Mouse (Mus musculus): ENCODE results near the gene Cdca3. TPM values are rescaled to one million over a fixed set of nuclear protein-coding genes. Genes with fewer than 3 reads are reported as not detected.
A peak's percentile ranks its signal among the peaks of the same experiment; 100 is the strongest.
"Not testable (repeated sequence)": the region's sequence is repeated elsewhere in the genome, so short reads cannot be mapped to it uniquely, and the experiment has no call there.

Cdca3 gene
- polyA plus RNA-seq, 1 experiment from 2014 or later, result 139 TPM

DNA sequence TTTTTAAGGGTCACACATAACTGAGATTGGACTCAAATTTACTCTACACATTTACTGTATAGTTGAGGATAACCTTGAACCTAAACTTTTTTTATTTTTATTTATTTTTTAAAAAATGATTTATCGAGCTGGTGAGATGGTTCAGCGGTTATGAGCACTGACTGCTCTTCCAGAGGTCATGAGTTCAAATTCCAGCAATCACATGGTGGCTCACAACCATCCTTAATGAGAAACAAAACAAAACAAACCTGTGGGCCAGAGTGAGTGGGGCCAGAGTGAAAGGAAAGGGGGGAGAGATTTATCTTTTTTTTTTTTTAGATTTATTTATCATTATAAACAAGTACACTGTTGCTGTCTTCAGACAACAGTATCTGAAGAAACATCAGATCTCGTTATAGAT is 37.4 kb upstream of the Cdca3 start:
- DNase-seq (ENCODE audit: low spot score), result no peak
- H3K36me3 ChIP-seq (ENCODE audit: control insufficient read depth, insufficient read depth, low read length), result no peaks in the 10 kb centered on the region
- WGBS, result 87% methylated on average over 3 of the region's 3 CpGs
- H3K27ac ChIP-seq (ENCODE audit: low read depth, low read length), result no peak overlapping the region
- no peak overlapping the region for H3K9ac ChIP-seq (ENCODE audit: low read length)
- H3K4me1 ChIP-seq (ENCODE audit: control insufficient read depth, insufficient read depth, low read length), result no peaks in the 10 kb centered on the region
- H3K9me3 ChIP-seq (replicated peaks; ENCODE audit: control insufficient read depth, low read length), result no peaks in the 10 kb centered on the region
- ATAC-seq, result no peak
- no peaks in the 10 kb centered on the region for H3K27me3 ChIP-seq (replicated peaks; ENCODE audit: control insufficient read depth, insufficient read depth, low read length)
- H3K4me2 ChIP-seq (ENCODE audit: low read length), result no peak overlapping the region
- H3K4me3 ChIP-seq (ENCODE audit: low read depth, low read length), result no peak overlapping the region

- no peaks in the 10 kb centered on the region for H3K36me3 ChIP-seq (ENCODE audit: control insufficient read depth, insufficient read depth, low read length)
- no peak overlapping the region for H3K4me2 ChIP-seq (ENCODE audit: low read length)
- DNase-seq (ENCODE audit: low spot score) (no peak), ATAC-seq (no peak)
- no peaks in the 10 kb centered on the region for H3K9me3 ChIP-seq (replicated peaks; ENCODE audit: control insufficient read depth, low read length)
- no peak overlapping the region for H3K9ac ChIP-seq (ENCODE audit: low read length)
- H3K27me3 ChIP-seq (replicated peaks; ENCODE audit: control insufficient read depth, insufficient read depth, low read length), result no peaks in the 10 kb centered on the region
- no peak overlapping the region for H3K4me3 ChIP-seq (ENCODE audit: low read depth, low read length)
- no peaks in the 10 kb centered on the region for H3K4me1 ChIP-seq (ENCODE audit: control insufficient read depth, insufficient read depth, low read length)
- WGBS, result 48% methylated on average over 4 of the region's 4 CpGs
- no peak overlapping the region for H3K27ac ChIP-seq (ENCODE audit: low read depth, low read length)
Measured at GRCm38 (mm10) chr6:124795781-124796180, 33.6 kb upstream of the Cdca3 start.

DNA sequence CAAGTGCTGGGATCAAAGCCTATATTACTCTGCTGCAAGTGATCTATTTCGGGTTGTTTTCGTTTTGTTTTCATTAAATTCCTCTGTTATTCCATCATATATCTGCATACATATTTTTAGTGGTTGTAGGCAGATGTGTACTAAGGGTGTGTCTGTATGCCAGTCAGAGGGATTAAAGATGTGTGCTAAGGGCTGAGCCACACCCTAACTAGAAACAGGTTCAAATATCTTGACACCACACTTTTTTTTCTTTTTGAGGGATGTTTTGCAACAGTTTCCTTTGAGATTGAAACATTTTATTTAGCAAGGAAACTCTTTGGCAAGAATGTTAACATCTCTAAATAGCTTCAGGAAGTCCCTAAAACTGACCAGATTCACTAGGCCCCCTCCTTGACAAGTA is 33.1 kb upstream of the Cdca3 start:
- H3K4me2 ChIP-seq (ENCODE audit: low read length), result no peak overlapping the region
- H3K27me3 ChIP-seq (replicated peaks; ENCODE audit: control insufficient read depth, insufficient read depth, low read length), result no peaks in the 10 kb centered on the region
- ATAC-seq (no peak), DNase-seq (ENCODE audit: low spot score) (no peak)
- H3K4me3 ChIP-seq (ENCODE audit: low read depth, low read length), result no peak overlapping the region
- H3K4me1 ChIP-seq (ENCODE audit: control insufficient read depth, insufficient read depth, low read length), result no peaks in the 10 kb centered on the region
- H3K27ac ChIP-seq (ENCODE audit: low read depth, low read length), result no peak overlapping the region
- H3K9me3 ChIP-seq (replicated peaks; ENCODE audit: control insufficient read depth, low read length), result no peaks in the 10 kb centered on the region
- H3K9ac ChIP-seq (ENCODE audit: low read length), result no peak overlapping the region
- H3K36me3 ChIP-seq (ENCODE audit: control insufficient read depth, insufficient read depth, low read length), result no peaks in the 10 kb centered on the region
- 92% methylated on average over 2 of the region's 2 CpGs for WGBS

DNA sequence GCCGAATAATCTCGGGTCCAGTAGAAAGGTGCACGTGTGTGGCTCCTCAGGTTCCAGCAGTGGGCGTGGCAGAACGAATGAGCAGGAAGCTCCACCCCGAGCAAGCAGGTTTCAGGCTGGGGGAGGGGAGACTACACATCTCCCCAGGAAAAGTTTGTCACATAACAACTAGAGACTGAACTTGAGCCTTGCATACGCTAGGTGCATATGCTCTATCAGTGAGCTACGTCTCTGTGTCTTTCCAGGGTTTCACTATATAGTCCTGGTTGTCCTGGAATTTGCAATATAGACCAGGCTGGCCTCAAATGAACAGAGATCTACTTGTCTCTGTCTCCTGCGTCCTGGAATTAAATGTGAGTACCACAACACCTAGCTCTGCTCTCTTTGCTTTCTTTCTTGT is 26.9 kb upstream of the Cdca3 start:
- not testable (repeated sequence) for H3K27me3 ChIP-seq (replicated peaks; ENCODE audit: control insufficient read depth, insufficient read depth, low read length); H3K36me3 ChIP-seq (ENCODE audit: control insufficient read depth, insufficient read depth, low read length); H3K9me3 ChIP-seq (replicated peaks; ENCODE audit: control insufficient read depth, low read length); H3K4me1 ChIP-seq (ENCODE audit: control insufficient read depth, insufficient read depth, low read length); H3K9ac ChIP-seq (ENCODE audit: low read length); H3K4me3 ChIP-seq (ENCODE audit: low read depth, low read length); DNase-seq (ENCODE audit: low spot score); H3K4me2 ChIP-seq (ENCODE audit: low read length); ATAC-seq; H3K27ac ChIP-seq (ENCODE audit: low read depth, low read length)
- WGBS, result 20% methylated on average over 5 of the region's 9 CpGs

- Histone ChIP-seq H3K4me1 (ENCODE audit: control insufficient read depth, insufficient read depth, low read length) (peaks cover 3% of the 10 kb centered on the region; the same call in 1 of the 2 replicates), H3K4me3 (ENCODE audit: low read depth, low read length) (no peak overlapping the region), H3K9ac (ENCODE audit: low read length) (no peak overlapping the region), H3K27ac (ENCODE audit: low read depth, low read length) (no peak overlapping the region), H3K27me3 (replicated peaks; ENCODE audit: control insufficient read depth, insufficient read depth, low read length) (no peaks in the 10 kb centered on the region), H3K4me2 (ENCODE audit: low read length) (no peak overlapping the region), H3K9me3 (replicated peaks; ENCODE audit: control insufficient read depth, low read length) (no peaks in the 10 kb centered on the region), H3K36me3 (ENCODE audit: control insufficient read depth, insufficient read depth, low read length) (no peaks in the 10 kb centered on the region)
- 79% methylated on average over 3 of the region's 3 CpGs for WGBS
- ATAC-seq (no peak), DNase-seq (ENCODE audit: low spot score) (no peak)
Measured at GRCm38 (mm10) chr6:124803061-124803460, 26.3 kb upstream of the Cdca3 start.

DNA sequence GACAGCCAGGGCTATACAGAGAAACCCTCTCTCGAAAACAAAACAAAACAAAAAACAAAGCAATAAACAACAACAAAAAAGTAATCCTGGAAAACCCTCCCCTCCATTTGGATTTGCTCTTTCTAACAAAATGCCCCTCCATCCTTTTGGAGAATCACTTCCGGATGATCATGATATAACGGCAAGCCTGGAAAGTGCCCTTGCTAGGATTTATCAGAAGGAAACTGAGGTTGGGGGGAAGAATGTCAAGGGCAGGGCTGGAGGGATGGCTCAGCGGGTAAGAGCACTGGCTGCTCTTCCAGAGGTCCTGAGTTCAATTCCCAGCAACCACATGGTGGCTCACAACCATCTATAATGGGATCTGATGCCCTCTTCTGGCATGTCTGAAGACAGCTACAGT is 25.7 kb upstream of the Cdca3 start:
- not testable (repeated sequence) for H3K4me2 ChIP-seq (ENCODE audit: low read length); H3K36me3 ChIP-seq (ENCODE audit: control insufficient read depth, insufficient read depth, low read length); H3K27me3 ChIP-seq (replicated peaks; ENCODE audit: control insufficient read depth, insufficient read depth, low read length); H3K4me3 ChIP-seq (ENCODE audit: low read depth, low read length); H3K4me1 ChIP-seq (ENCODE audit: control insufficient read depth, insufficient read depth, low read length); DNase-seq (ENCODE audit: low spot score); ATAC-seq; H3K27ac ChIP-seq (ENCODE audit: low read depth, low read length); H3K9ac ChIP-seq (ENCODE audit: low read length); H3K9me3 ChIP-seq (replicated peaks; ENCODE audit: control insufficient read depth, low read length)
- 95% methylated on average over 4 of the region's 4 CpGs for WGBS

- Histone ChIP-seq H3K4me2 (ENCODE audit: low read length) (no peak overlapping the region), H3K27ac (ENCODE audit: low read depth, low read length) (no peak overlapping the region), H3K36me3 (ENCODE audit: control insufficient read depth, insufficient read depth, low read length) (no peaks in the 10 kb centered on the region), H3K27me3 (replicated peaks; ENCODE audit: control insufficient read depth, insufficient read depth, low read length) (no peaks in the 10 kb centered on the region), H3K4me1 (ENCODE audit: control insufficient read depth, insufficient read depth, low read length) (peaks cover 8% of the 10 kb centered on the region), H3K9me3 (replicated peaks; ENCODE audit: control insufficient read depth, low read length) (no peaks in the 10 kb centered on the region), H3K4me3 (ENCODE audit: low read depth, low read length) (no peak overlapping the region), H3K9ac (ENCODE audit: low read length) (no peak overlapping the region)
- 87% methylated on average over 3 of the region's 3 CpGs for WGBS
- ATAC-seq, result no peak
- no peak for DNase-seq (ENCODE audit: low spot score)
Measured at GRCm38 (mm10) chr6:124804341-124804740, 25.0 kb upstream of the Cdca3 start.

GRCm38 (mm10) chr6:124805341-124806321 is 23.7 kb upstream of the Cdca3 start:
- peaks cover 11% of the 10 kb centered on the region for H3K4me1 ChIP-seq (ENCODE audit: control insufficient read depth, insufficient read depth, low read length)
- 2% methylated on average over 34 of the region's 34 CpGs for WGBS
- no peaks in the 10 kb centered on the region for H3K9me3 ChIP-seq (replicated peaks; ENCODE audit: control insufficient read depth, low read length)
- peak overlapping the region; percentile 31 for H3K27ac ChIP-seq (ENCODE audit: low read depth, low read length)
- peak overlapping the region; percentile 47; the same call in 1 of the 2 replicates for H3K9ac ChIP-seq (ENCODE audit: low read length)
- DNase-seq (ENCODE audit: low spot score) (peak; percentile 96), ATAC-seq (peak; percentile 81)
- H3K27me3 ChIP-seq (replicated peaks; ENCODE audit: control insufficient read depth, insufficient read depth, low read length), result no peaks in the 10 kb centered on the region
- peak overlapping the region; percentile 30 for H3K4me3 ChIP-seq (ENCODE audit: low read depth, low read length)
- H3K36me3 ChIP-seq (ENCODE audit: control insufficient read depth, insufficient read depth, low read length), result 0 out of 2 replicates have a peak, but pooled peaks cover 7% of the 10 kb centered on the region
- peak overlapping the region; percentile 60 for H3K4me2 ChIP-seq (ENCODE audit: low read length)

Measured in forebrain, embryonic 14.5 days (tissue).